Mouse (Mus musculus) limb, embryonic 13.5 days (tissue): ENCODE measurements at regions not wholly inside any gene's neighbourhood (a gene's known extent, or its start where the extent isn't known, plus 50 kb on each side); places are given as distances from the start of the nearest gene placed in this dataset.
A peak's percentile ranks its signal among the peaks of the same experiment; 100 is the strongest.

Source experiments
- ATAC-seq: fragments of 200-750 bp; cut with Nextera tagmentation; 2 replicates; pipeline ENCODE4 v1.8.0; 2017; ENCODE audit warnings: low read depth, moderate number of reproducible peaks, moderate TSS enrichment; ENCODE audit not compliant: low FRiP score
- H3K27ac ChIP-seq: fragments of 300-500 bp; sonication (generic); 2 replicates; pipeline ENCODE4 v1.5.1; 2015; ENCODE audit warnings: inconsistent platforms, mild to moderate bottlenecking, moderate library complexity
- H3K27me3 ChIP-seq: fragments of 300-500 bp; sonication (generic); 2 replicates; pipeline ENCODE4 v1.6.1; 2015; ENCODE audit warnings: mild to moderate bottlenecking, inconsistent platforms
- H3K36me3 ChIP-seq: fragments of 300-500 bp; sonication (generic); 2 replicates; pipeline ENCODE4 v1.6.1; 2015; ENCODE audit warnings: inconsistent platforms, mild to moderate bottlenecking, moderate library complexity
- H3K4me1 ChIP-seq: fragments of 300-500 bp; sonication (generic); 2 replicates; pipeline ENCODE4 v1.6.1; 2015; ENCODE audit warnings: inconsistent platforms
- H3K4me2 ChIP-seq: fragments of 300-500 bp; sonication (generic); replicated peaks from 2 replicates; pipeline ENCODE4 v1.6.1; 2015; ENCODE audit warnings: inconsistent platforms, mild to moderate bottlenecking, moderate library complexity
- H3K4me3 ChIP-seq: fragments of 300-500 bp; sonication (generic); 2 replicates; pipeline ENCODE4 v1.5.1; 2015; ENCODE audit warnings: moderate library complexity, mild to moderate bottlenecking, inconsistent platforms
- H3K9ac ChIP-seq: fragments of 300-500 bp; sonication (generic); 2 replicates; pipeline ENCODE4 v1.6.1; 2015; ENCODE audit warnings: mild to moderate bottlenecking, inconsistent platforms
- H3K9me3 ChIP-seq: fragments of 300-500 bp; sonication (generic); 2 replicates; pipeline ENCODE4 v1.6.1; 2016; ENCODE audit warnings: inconsistent platforms
- WGBS: fragments of 180-500 bp; shearing (Covaris S2); methylation state at CpG from one replicate; pipeline ENCODE4 v1.1.7; 2015; 5-methylcytosine and 5-hydroxymethylcytosine counted together

DNA sequence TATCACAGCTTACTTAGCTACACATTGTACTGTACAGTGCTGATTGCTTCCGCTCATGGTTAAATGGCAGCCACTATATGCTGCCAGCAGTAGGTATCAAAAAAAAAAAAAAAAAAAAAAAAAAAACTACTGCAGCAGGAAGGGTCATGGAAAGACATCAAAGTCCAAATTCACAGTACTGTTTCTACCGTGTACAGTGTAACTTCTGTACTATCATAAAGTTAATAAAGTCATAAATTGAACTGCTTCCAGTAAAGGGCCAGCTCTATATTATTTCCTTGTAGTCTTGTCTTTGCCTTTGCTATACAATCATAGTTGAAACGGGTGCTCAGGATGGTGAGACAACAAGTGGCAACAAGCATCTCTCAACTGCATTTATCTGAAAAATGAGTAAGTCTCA is 552.6 kb upstream of the Mpdz start:
- no peak for ATAC-seq
- Histone ChIP-seq H3K4me3 (no peak overlapping the region), H3K4me1 (peaks cover 12% of the 10 kb centered on the region), H3K36me3 (no peaks in the 10 kb centered on the region), H3K4me2 (no peak overlapping the region), H3K9ac (no peak overlapping the region), H3K27me3 (no peaks in the 10 kb centered on the region), H3K9me3 (no peaks in the 10 kb centered on the region), H3K27ac (no peak overlapping the region)
- 87% methylated on average over 3 of the region's 3 CpGs for WGBS

DNA sequence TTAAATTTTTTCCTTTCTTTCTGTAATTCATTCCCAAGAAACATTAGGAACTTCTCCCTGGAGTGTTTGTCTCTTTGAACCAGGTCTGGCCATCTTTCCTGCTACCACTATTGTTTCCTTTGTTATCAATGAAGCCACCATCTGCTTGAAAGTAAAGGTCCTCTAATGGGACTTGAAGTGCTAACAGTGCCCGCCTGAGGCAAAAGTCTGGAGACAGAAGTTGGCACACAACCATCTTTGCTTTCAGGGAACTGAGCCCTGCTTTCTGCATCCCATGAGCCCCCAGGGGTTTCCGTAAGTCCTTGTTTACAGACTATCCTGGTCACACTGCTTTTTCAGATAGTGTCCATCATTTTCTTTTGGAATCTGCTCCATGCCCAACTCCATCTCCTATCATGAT is 546.2 kb upstream of the Mpdz start:
- Histone ChIP-seq H3K27ac (no peak overlapping the region), H3K4me3 (no peak overlapping the region), H3K36me3 (no peaks in the 10 kb centered on the region), H3K9me3 (no peaks in the 10 kb centered on the region), H3K9ac (no peak overlapping the region), H3K4me1 (no peaks in the 10 kb centered on the region), H3K4me2 (no peak overlapping the region), H3K27me3 (no peaks in the 10 kb centered on the region)
- 81% methylated on average over 2 of the region's 2 CpGs for WGBS
- ATAC-seq: no peak

DNA sequence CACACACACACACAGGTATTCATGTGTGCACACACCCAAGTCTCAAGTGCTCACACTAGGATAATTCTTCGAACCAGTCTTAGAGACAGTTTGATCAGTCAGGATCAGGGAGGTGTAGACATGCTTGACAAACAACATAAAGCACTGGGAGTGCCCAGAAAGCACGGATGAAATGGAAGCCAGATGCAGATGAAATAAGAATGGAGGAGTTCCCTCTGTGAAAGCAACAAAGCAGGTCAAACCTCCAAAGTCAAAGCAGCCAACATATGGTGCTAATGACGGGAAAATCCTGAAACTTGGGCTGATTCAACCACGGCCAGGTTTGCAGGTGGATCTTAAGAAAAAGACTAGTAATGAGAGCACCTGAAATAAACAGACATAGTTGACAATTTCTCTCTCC is 544.0 kb upstream of the Mpdz start:
- no peaks in the 10 kb centered on the region for H3K36me3 ChIP-seq
- H3K4me3 ChIP-seq: no peak overlapping the region
- no peak overlapping the region for H3K27ac ChIP-seq
- no peak for ATAC-seq
- no peaks in the 10 kb centered on the region for H3K9me3 ChIP-seq
- 22% methylated on average over 4 of the region's 4 CpGs for WGBS
- no peak overlapping the region for H3K4me2 ChIP-seq
- H3K27me3 ChIP-seq: no peaks in the 10 kb centered on the region
- H3K9ac ChIP-seq: no peak overlapping the region
- H3K4me1 ChIP-seq: no peaks in the 10 kb centered on the region

DNA sequence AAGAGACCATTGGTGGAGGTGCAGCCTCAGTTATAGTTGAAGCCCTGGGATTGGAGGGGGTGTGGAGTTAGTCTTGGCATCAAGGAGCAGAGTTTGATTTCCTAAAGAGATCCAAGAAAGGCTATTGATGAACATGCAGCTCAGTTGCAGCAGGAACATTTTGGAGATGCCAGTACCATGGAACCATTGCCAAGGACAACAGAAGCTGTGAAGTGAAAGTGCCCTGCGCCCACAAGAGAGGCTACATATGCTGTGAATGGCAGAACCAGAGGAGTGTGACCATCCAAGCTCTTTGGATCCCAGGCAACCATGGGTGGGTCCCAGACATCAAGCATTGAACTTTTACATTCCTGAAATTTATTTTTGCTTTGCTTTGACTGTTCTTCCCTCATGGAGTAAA is 539.2 kb upstream of the Mpdz start:
- Histone ChIP-seq H3K4me2 (no peak overlapping the region), H3K27ac (no peak overlapping the region), H3K9me3 (no peaks in the 10 kb centered on the region), H3K4me3 (no peak overlapping the region), H3K9ac (no peak overlapping the region), H3K36me3 (no peaks in the 10 kb centered on the region), H3K27me3 (no peaks in the 10 kb centered on the region), H3K4me1 (no peaks in the 10 kb centered on the region)
- WGBS: 100% methylated on average over 1 of the region's 1 CpGs
- ATAC-seq: no peak

DNA sequence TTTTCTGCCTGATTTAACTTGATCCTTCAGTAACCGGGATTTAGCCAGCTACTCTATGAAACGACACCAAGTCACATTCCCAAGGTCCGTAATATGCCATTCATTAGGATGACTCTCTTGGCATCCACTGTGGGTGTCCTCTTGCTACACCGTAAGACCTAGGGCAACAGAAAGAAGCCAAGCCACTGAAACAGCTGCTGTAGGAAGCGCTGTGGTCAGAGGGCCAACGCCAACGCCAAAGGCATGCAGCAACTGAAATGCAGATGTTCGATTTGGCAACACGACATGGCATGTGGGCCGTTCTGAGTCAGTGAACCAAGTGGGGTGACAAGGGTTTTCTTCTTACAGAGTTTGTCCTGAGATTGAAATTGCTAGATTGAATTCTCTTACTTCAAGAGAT is 527.9 kb upstream of the Mpdz start:
- 76% methylated on average over 10 of the region's 10 CpGs for WGBS
- no peaks in the 10 kb centered on the region for H3K36me3 ChIP-seq

DNA sequence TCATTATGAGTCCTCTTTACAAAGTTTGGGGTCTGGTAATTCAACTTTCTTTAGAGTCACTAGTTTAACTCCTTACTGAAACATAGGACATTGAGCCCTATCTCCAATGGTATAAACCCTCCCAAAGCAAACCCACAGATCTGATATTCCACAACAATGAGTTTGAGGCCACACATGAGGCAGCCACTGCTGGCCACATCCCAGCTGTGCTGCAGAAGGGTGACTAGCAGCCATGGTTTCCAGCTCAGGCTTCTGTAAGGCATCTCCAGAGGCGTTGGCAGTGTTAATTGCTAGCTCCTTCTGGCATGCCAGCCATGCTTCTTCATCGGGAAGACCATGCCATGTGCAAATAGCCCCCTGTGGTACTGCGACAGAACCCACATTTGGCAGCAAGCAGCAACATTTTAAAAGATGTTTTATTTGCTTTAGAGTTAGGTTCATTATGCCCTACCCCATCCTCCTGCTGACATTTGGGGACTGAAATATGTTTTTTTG is 527.1 kb upstream of the Mpdz start:
- WGBS: 54% methylated on average over 3 of the region's 3 CpGs
- H3K9ac ChIP-seq: no peak overlapping the region

More for the DNA sequence above, 527.9 kb upstream of the Mpdz start:
- Histone ChIP-seq H3K9ac (no peak overlapping the region), H3K27ac (no peak overlapping the region), H3K4me3 (no peak overlapping the region), H3K9me3 (no peaks in the 10 kb centered on the region), H3K4me2 (no peak overlapping the region), H3K4me1 (peaks cover 7% of the 10 kb centered on the region), H3K27me3 (no peaks in the 10 kb centered on the region)
- no peak for ATAC-seq

DNA sequence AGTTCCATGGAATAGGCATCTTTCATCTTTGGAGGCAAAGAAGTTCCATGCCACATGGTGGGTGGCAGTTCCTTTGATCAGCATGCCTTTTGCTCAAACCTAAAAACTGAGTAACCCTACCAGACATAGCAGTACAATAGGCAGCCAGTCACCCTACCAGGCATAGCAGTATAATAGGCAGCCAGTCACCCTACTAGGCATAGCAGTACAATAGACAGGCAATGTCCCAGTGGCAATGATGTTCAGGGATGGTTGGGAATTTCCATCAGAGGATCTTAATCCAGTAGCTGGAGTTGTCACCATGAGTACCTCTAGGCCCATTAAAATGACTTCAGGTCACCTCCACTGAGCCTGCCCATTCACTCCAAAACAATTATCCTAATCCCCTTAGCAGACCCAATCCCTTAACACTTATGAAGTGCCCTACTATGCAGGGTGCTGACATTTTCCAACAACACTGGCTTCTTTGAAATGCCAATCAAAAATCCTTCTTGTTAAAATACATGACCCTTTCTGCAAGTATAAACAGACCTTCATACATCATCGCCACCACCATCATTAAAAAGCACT is 523.5 kb upstream of the Mpdz start:
- no peak for ATAC-seq
- no peak overlapping the region for H3K9ac ChIP-seq
- H3K4me3 ChIP-seq: no peak overlapping the region
- H3K36me3 ChIP-seq: no peaks in the 10 kb centered on the region
- WGBS: 47% methylated on average over 1 of the region's 1 CpGs
- H3K4me2 ChIP-seq: no peak overlapping the region
- H3K27ac ChIP-seq: no peak overlapping the region
- H3K4me1 ChIP-seq: peaks cover 8% of the 10 kb centered on the region
- no peaks in the 10 kb centered on the region; the same call in 1 of the 2 replicates for H3K9me3 ChIP-seq
- no peaks in the 10 kb centered on the region for H3K27me3 ChIP-seq

More for the DNA sequence above, 527.1 kb upstream of the Mpdz start:
- Histone ChIP-seq H3K4me1 (peaks cover 7% of the 10 kb centered on the region), H3K36me3 (no peaks in the 10 kb centered on the region), H3K4me2 (no peak overlapping the region), H3K27me3 (no peaks in the 10 kb centered on the region), H3K27ac (no peak overlapping the region), H3K4me3 (no peak overlapping the region), H3K9me3 (no peaks in the 10 kb centered on the region)
- ATAC-seq: no peak

DNA sequence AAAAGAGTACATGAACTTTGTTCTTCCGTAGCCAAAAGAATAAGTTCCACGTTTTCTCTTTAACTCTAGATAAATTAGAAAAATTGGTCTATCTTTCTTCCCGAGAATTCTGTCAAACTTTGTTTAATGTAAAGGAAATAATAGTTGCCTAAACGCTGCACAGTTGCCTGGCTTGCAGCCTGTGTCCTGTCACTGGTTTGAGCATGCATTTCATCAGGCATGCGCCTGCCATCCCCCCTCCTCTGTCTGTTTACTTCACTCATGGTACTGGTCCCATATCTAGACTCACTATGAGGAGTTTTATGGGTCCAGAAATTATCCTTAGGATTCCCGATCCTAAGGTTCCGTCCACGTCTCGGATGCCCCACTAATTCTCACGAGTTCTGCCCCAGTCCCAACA is 520.5 kb upstream of the Mpdz start:
- 81% methylated on average over 10 of the region's 10 CpGs for WGBS
- Histone ChIP-seq H3K4me3 (no peak overlapping the region), H3K9me3 (no peaks in the 10 kb centered on the region; the same call in 1 of the 2 replicates), H3K27me3 (no peaks in the 10 kb centered on the region), H3K4me1 (peaks cover 7% of the 10 kb centered on the region; the same call in 1 of the 2 replicates), H3K27ac (no peak overlapping the region), H3K4me2 (no peak overlapping the region), H3K9ac (no peak overlapping the region), H3K36me3 (no peaks in the 10 kb centered on the region)
- no peak for ATAC-seq

DNA sequence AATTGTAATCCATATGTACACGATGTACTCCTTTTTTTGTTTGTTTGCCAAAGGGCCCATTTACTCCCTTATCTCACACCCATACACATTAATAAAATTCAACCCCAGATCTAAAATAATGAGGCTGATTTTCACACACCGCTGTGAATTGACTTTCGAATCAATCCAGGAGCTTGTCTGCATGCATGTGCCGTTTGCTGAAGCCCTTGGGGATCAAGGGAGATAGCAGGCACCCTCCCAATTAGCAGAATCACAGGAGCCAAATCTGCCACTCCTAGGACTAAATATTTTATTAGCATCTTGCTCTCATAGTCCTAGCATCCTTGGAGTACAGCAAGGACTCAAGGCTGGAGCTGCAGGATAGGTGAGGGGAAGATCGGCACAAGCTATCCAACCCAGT is 520.0 kb upstream of the Mpdz start:
- no peaks in the 10 kb centered on the region for H3K27me3 ChIP-seq
- H3K9ac ChIP-seq: no peak overlapping the region
- H3K9me3 ChIP-seq: no peaks in the 10 kb centered on the region; the same call in 1 of the 2 replicates
- H3K27ac ChIP-seq: no peak overlapping the region
- peaks cover 7% of the 10 kb centered on the region; the same call in 1 of the 2 replicates for H3K4me1 ChIP-seq
- no peak overlapping the region for H3K4me2 ChIP-seq
- no peak overlapping the region for H3K4me3 ChIP-seq
- WGBS: 58% methylated on average over 5 of the region's 5 CpGs
- H3K36me3 ChIP-seq: no peaks in the 10 kb centered on the region
- ATAC-seq: no peak

DNA sequence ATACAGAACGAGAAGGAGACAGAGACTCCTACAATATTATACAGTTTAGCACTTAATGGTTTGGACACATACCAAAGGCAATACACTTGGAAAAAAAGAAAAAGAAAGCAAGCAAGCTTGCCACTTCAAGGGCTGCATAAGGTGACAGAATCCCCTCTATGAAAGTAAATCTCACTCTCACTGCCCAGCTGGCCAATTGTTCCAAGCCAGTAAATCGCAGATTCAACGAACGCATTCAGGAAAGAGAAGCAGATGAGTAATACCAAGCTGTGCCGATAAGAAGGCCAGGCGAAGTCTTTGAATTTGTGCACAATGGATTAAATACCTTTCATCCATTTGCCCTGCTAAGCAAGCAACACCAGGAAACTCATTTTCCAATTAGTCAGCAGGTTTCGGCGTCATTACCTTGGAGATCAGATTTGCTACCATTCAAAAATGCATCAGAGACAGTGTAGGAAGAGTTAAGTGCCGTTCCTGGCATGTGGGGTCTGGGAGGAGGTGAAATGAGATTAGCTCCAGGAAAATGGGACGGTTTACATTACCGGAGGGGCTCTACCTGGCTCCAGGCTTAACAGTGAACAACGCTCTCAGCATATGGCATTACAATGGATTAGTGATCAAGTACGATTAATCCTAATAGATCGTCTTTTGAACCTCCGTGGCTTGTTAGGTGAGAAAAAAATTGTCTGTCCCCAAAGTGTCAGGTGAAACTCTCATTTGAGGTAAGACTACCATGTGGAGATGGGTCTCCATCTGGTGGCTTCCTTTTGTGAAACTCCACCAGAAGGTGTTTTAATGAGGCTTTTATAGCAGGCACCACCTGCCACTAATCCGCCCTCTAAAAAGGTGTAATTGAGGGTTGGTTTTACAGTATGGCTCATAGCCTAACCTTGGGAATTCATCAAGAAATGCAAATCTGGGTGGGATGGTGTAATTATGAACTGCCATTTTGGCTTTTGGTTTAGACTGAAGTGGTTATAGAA is 518.2 kb upstream of the Mpdz start:
- Histone ChIP-seq H3K27ac (no peak overlapping the region), H3K4me2 (no peak overlapping the region), H3K9ac (no peak overlapping the region), H3K4me3 (no peak overlapping the region), H3K36me3 (no peaks in the 10 kb centered on the region), H3K4me1 (peaks cover 12% of the 10 kb centered on the region), H3K9me3 (no peaks in the 10 kb centered on the region; the same call in 1 of the 2 replicates), H3K27me3 (no peaks in the 10 kb centered on the region)
- ATAC-seq: no peak
- WGBS: 66% methylated on average over 16 of the region's 16 CpGs

DNA sequence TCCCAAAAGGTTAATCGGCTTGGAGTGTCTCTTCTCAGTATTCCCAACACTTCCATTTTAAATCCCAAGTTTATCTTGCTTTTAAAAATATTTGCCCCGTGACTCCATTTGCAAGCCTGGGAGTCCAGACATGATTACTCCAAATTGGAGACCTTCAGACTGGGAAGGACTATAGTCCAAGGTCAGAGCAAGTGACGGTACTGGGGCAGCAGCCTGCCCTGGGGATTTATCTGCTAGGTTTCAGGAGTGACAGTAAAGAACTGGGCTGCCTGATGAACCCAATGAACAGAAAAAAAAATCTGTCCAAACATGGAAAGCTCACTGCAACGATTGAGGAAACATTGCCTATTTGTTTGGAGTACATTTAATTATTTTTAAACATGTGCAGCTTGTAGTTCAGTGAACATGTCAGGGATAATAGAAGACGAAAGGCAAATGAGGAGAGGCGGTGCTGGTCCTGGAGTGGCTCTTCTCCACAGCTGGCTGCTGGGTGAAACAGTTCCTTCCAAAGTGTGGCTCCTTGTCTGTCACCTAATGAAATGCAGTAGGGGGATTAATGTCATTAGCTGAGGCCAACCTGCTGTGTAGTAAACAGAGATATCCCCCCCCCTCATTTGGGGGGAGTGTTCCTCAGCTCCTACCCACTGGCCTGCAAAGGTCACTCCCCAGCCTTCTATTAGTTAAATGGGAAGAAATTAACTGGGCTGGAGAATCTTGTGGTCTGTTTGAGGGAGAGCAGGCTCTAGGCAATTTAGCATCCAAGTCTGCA is 514.5 kb upstream of the Mpdz start:
- Histone ChIP-seq H3K4me2 (no peak overlapping the region), H3K27me3 (no peaks in the 10 kb centered on the region), H3K27ac (no peak overlapping the region), H3K36me3 (no peaks in the 10 kb centered on the region), H3K9me3 (no peaks in the 10 kb centered on the region), H3K9ac (no peak overlapping the region), H3K4me3 (no peak overlapping the region), H3K4me1 (peaks cover 20% of the 10 kb centered on the region)
- 45% methylated on average over 6 of the region's 6 CpGs for WGBS
- no peak for ATAC-seq

DNA sequence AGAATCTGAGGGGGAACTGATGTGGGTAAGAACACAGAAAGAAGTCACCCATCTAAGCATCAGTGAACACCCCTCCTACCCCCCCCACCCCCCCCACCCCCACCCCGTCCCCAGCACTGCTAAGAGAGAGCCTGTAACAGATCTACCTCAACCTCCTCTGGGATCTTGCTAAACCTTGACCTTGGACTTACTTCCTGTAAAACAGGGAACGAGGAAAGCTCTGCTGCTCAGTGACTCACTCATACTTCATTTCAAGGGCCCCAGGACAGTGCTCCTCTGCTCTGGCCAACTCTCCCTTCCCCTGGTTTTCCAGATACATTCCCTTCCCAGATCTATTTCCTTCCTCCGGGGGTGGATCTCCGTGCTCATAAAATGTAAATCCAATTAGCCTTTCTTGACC is 510.4 kb upstream of the Mpdz start:
- no peak for ATAC-seq
- no peaks in the 10 kb centered on the region for H3K9me3 ChIP-seq
- H3K4me2 ChIP-seq: no peak overlapping the region
- 42% methylated on average over 4 of the region's 4 CpGs for WGBS
- H3K4me3 ChIP-seq: no peak overlapping the region
- peaks cover 14% of the 10 kb centered on the region; the same call in 1 of the 2 replicates for H3K4me1 ChIP-seq
- H3K36me3 ChIP-seq: no peaks in the 10 kb centered on the region
- peak overlapping the region; percentile 69 for H3K27ac ChIP-seq
- H3K27me3 ChIP-seq: no peaks in the 10 kb centered on the region
- no peak overlapping the region for H3K9ac ChIP-seq
